Mouse (Mus musculus) CH12.LX (cell line): ENCODE data around the gene Birc3. TPM values are rescaled to one million over a fixed set of nuclear protein-coding genes. Genes with fewer than 3 reads are reported as not detected.
A peak's percentile ranks its signal among the peaks of the same experiment; 100 is the strongest.
"Not testable (repeated sequence)": the region's sequence is repeated elsewhere in the genome, so short reads cannot be mapped to it uniquely, and the experiment has no call there.

Experiments
- DNase-seq: peaks from one replicate; pipeline ENCODE4 v3.0.0-alpha.2; 2013; ENCODE audit errors: extremely low read depth
- H3K27ac ChIP-seq: 2 replicates; pipeline ENCODE4 v1.5.1; 2012; ENCODE audit warnings: low read depth, mild to moderate bottlenecking, control low read depth, moderate library complexity; ENCODE audit not compliant: insufficient read depth
- H3K27me3 ChIP-seq: replicated peaks from 2 replicates; pipeline ENCODE3; 2012; ENCODE audit warnings: inconsistent platforms
- H3K36me3 ChIP-seq, 2 experiments: replicated peaks in 1 of 2; 2 replicates each; pipeline versions ENCODE3 to v1.6.1; 2012; ENCODE audit warnings: inconsistent platforms in 1 of 2, low read length in 1 of 2, mild to moderate bottlenecking in 1 of 2, mixed read lengths in 1 of 2, moderate library complexity in 1 of 2; ENCODE audit not compliant: control insufficient read depth in 1 of 2, insufficient read depth in 1 of 2
- H3K4me1 ChIP-seq, 2 experiments: 2 replicates each; pipeline ENCODE4 v1.6.1; 2012; ENCODE audit warnings: inconsistent platforms in 1 of 2, moderate library complexity in 1 of 2; ENCODE audit not compliant: insufficient read depth in 2 of 2, control insufficient read depth in 1 of 2
- H3K4me2 ChIP-seq: 2 replicates; pipeline ENCODE4 v1.6.1; 2012; ENCODE audit warnings: low read depth, mild to moderate bottlenecking, control low read depth; ENCODE audit not compliant: poor library complexity, insufficient read depth, severe bottlenecking
- H3K4me3 ChIP-seq, 3 experiments: fragments of 150-350 bp in 1 of 3; sonication (generic) in 1 of 3; replicated peaks in 1 of 3; 2 replicates each; pipeline versions ENCODE3 to v1.5.1; 2011 to 2012; ENCODE audit warnings: low read depth in 2 of 3, low read length in 2 of 3, mild to moderate bottlenecking in 2 of 3, moderate library complexity in 2 of 3, control low read depth in 1 of 3, improper control_type of control experiment in 1 of 3, inconsistent platforms in 1 of 3, mixed read lengths in 1 of 3; ENCODE audit not compliant: poor library complexity in 1 of 3
- H3K79me2 ChIP-seq: replicated peaks from 2 replicates; pipeline ENCODE4 v1.6.1; 2012; ENCODE audit warnings: mild to moderate bottlenecking, moderate library complexity; ENCODE audit not compliant: control insufficient read depth, poor library complexity, insufficient read depth, severe bottlenecking; ENCODE audit errors: extremely low read depth
- H3K9ac ChIP-seq: 2 replicates; pipeline ENCODE4 v1.6.1; 2012; ENCODE audit warnings: low read depth, mild to moderate bottlenecking, control low read depth, moderate library complexity; ENCODE audit not compliant: insufficient read depth
- H3K9me3 ChIP-seq: replicated peaks from 2 replicates; pipeline ENCODE3; 2012; ENCODE audit warnings: low read length, inconsistent platforms, mixed read lengths
- BHLHE40 ChIP-seq: IDR thresholded peaks from 2 replicates; pipeline ENCODE4 v1.6.1; 2011; ENCODE audit warnings: mild to moderate bottlenecking, low read depth, low read length, improper control_type of control experiment
- CHD1 ChIP-seq: IDR thresholded peaks from 2 replicates; pipeline ENCODE4 v1.6.1; 2012; ENCODE audit warnings: low read depth, low read length, improper control_type of control experiment, inconsistent platforms
- CHD2 ChIP-seq: IDR thresholded peaks from 2 replicates; pipeline ENCODE4 v1.6.1; 2011; ENCODE audit warnings: low read length, improper control_type of control experiment
- CTCF ChIP-seq, 2 experiments: IDR thresholded peaks in 1 of 2; conservative IDR thresholded peaks in 1 of 2; 2 replicates each; pipeline ENCODE4 v1.5.1; 2011 to 2012; ENCODE audit warnings: low read depth in 2 of 2, low read length in 2 of 2, improper control_type of control experiment in 1 of 2, inconsistent platforms in 1 of 2, mild to moderate bottlenecking in 1 of 2, moderate library complexity in 1 of 2
- E2F4 ChIP-seq: IDR thresholded peaks from 2 replicates; pipeline ENCODE4 v1.6.1; 2011; ENCODE audit warnings: low read depth, low read length, improper control_type of control experiment; ENCODE audit not compliant: insufficient replicate concordance
- ELF1 ChIP-seq: IDR thresholded peaks from 2 replicates; pipeline ENCODE4 v1.6.1; 2014; ENCODE audit warnings: low read depth, mild to moderate bottlenecking, inconsistent platforms, low read length, improper control_type of control experiment
- EP300 ChIP-seq: IDR thresholded peaks from 2 replicates; pipeline ENCODE4 v1.6.1; 2011; ENCODE audit warnings: low read length, improper control_type of control experiment
- ETS1 ChIP-seq: conservative IDR thresholded peaks from 2 replicates; pipeline ENCODE4 v1.6.1; 2012; ENCODE audit warnings: low read depth, mild to moderate bottlenecking, inconsistent platforms, low read length, improper control_type of control experiment, moderate library complexity
- GABPA ChIP-seq: IDR thresholded peaks from 2 replicates; pipeline ENCODE4 v1.6.1; 2012; ENCODE audit warnings: low read depth, low read length, improper control_type of control experiment, inconsistent platforms; ENCODE audit not compliant: insufficient replicate concordance
- HCFC1 ChIP-seq: IDR thresholded peaks from 2 replicates; pipeline ENCODE4 v1.6.1; 2012; ENCODE audit warnings: low read depth, mild to moderate bottlenecking, inconsistent platforms, low read length, improper control_type of control experiment
- IRF4 ChIP-seq: IDR thresholded peaks from 2 replicates; pipeline ENCODE4 v1.6.1; 2014; ENCODE audit warnings: low read depth, mild to moderate bottlenecking, inconsistent platforms, low read length, improper control_type of control experiment
- JUN ChIP-seq: IDR thresholded peaks from 2 replicates; pipeline ENCODE4 v1.6.1; 2011; ENCODE audit warnings: low read depth, mild to moderate bottlenecking, low read length, improper control_type of control experiment, moderate library complexity; ENCODE audit not compliant: insufficient read depth
- JUND ChIP-seq: conservative IDR thresholded peaks from 2 replicates; pipeline ENCODE4 v1.6.1; 2011; ENCODE audit warnings: low read depth, low read length, improper control_type of control experiment
- KAT2A ChIP-seq: IDR thresholded peaks from 2 replicates; pipeline ENCODE4 v1.6.1; 2012; ENCODE audit warnings: low read length, improper control_type of control experiment, inconsistent platforms; ENCODE audit not compliant: insufficient replicate concordance
- MAFK ChIP-seq: IDR thresholded peaks from 2 replicates; pipeline ENCODE4 v1.6.1; 2011; ENCODE audit warnings: low read length, improper control_type of control experiment; ENCODE audit not compliant: insufficient replicate concordance
- MAX ChIP-seq: IDR thresholded peaks from 2 replicates; pipeline ENCODE4 v1.6.1; 2011; ENCODE audit warnings: low read length, improper control_type of control experiment
- MAZ ChIP-seq: IDR thresholded peaks from 2 replicates; pipeline ENCODE4 v1.6.1; 2012; ENCODE audit warnings: low read depth, mild to moderate bottlenecking, inconsistent platforms, low read length, improper control_type of control experiment, moderate library complexity
- MEF2A ChIP-seq: IDR thresholded peaks from 2 replicates; pipeline ENCODE4 v1.6.1; 2014; ENCODE audit warnings: low read depth, mild to moderate bottlenecking, inconsistent platforms, low read length, improper control_type of control experiment, borderline replicate concordance
- MXI1 ChIP-seq: IDR thresholded peaks from 2 replicates; pipeline ENCODE4 v1.6.1; 2011; ENCODE audit warnings: mild to moderate bottlenecking, low read depth, low read length, improper control_type of control experiment
- MYC ChIP-seq: IDR thresholded peaks from 2 replicates; pipeline ENCODE4 v1.6.1; 2011; ENCODE audit warnings: low read depth, mild to moderate bottlenecking, improper control_type of control experiment, low read length
- NELFE ChIP-seq: IDR thresholded peaks from 2 replicates; pipeline ENCODE4 v1.6.1; 2011; ENCODE audit warnings: low read depth, low read length, improper control_type of control experiment
- NRF1 ChIP-seq: IDR thresholded peaks from 2 replicates; pipeline ENCODE4 v1.6.1; 2014; ENCODE audit warnings: low read depth, mild to moderate bottlenecking, inconsistent platforms, low read length, improper control_type of control experiment, moderate library complexity
- PAX5 ChIP-seq: IDR thresholded peaks from 2 replicates; pipeline ENCODE4 v1.6.1; 2012; ENCODE audit warnings: low read length, inconsistent platforms, mixed read lengths
- POLR2A ChIP-seq: IDR thresholded peaks from 2 replicates; pipeline ENCODE4 v1.6.1; 2011; ENCODE audit warnings: low read depth, mild to moderate bottlenecking, improper control_type of control experiment, low read length
- POLR2AphosphoS2 ChIP-seq: IDR thresholded peaks from 2 replicates; pipeline ENCODE4 v1.6.1; 2011; ENCODE audit warnings: low read depth, low read length, improper control_type of control experiment
- RAD21 ChIP-seq: IDR thresholded peaks from 2 replicates; pipeline ENCODE4 v1.6.1; 2011; ENCODE audit warnings: low read depth, mild to moderate bottlenecking, low read length, improper control_type of control experiment, moderate library complexity
- RCOR1 ChIP-seq: conservative IDR thresholded peaks from 2 replicates; pipeline ENCODE4 v1.6.1; 2012; ENCODE audit warnings: low read depth, mild to moderate bottlenecking, inconsistent platforms, low read length, improper control_type of control experiment
- SIN3A ChIP-seq: IDR thresholded peaks from 2 replicates; pipeline ENCODE4 v1.6.1; 2012; ENCODE audit warnings: low read length, improper control_type of control experiment, inconsistent platforms
- SMC3 ChIP-seq: IDR thresholded peaks from 2 replicates; pipeline ENCODE4 v1.6.1; 2011; ENCODE audit warnings: low read depth, low read length, improper control_type of control experiment
- TBP ChIP-seq: conservative IDR thresholded peaks from 2 replicates; pipeline ENCODE4 v1.6.1; 2011; ENCODE audit warnings: low read depth, low read length, improper control_type of control experiment
- TCF12 ChIP-seq: IDR thresholded peaks from 2 replicates; pipeline ENCODE4 v1.6.1; 2014; ENCODE audit warnings: low read depth, mild to moderate bottlenecking, inconsistent platforms, low read length, improper control_type of control experiment
- UBTF ChIP-seq: IDR thresholded peaks from 2 replicates; pipeline ENCODE4 v1.6.1; 2012; ENCODE audit warnings: low read depth, mild to moderate bottlenecking, inconsistent platforms, low read length, improper control_type of control experiment, moderate library complexity
- USF1 ChIP-seq: IDR thresholded peaks from 2 replicates; pipeline ENCODE4 v1.6.1; 2014; ENCODE audit warnings: low read depth, mild to moderate bottlenecking, inconsistent platforms, low read length, improper control_type of control experiment
- USF2 ChIP-seq: conservative IDR thresholded peaks from 2 replicates; pipeline ENCODE4 v1.6.1; 2011; ENCODE audit warnings: low read depth, low read length, improper control_type of control experiment
- ZC3H11A ChIP-seq: IDR thresholded peaks from 2 replicates; pipeline ENCODE4 v1.6.1; 2012; ENCODE audit warnings: low read depth, mild to moderate bottlenecking, inconsistent platforms, low read length, improper control_type of control experiment
- ZKSCAN1 ChIP-seq: IDR thresholded peaks from 2 replicates; pipeline ENCODE4 v1.6.1; 2012; ENCODE audit warnings: low read depth, inconsistent platforms, low read length, improper control_type of control experiment, borderline replicate concordance
- ZMIZ1 ChIP-seq: IDR thresholded peaks from 2 replicates; pipeline ENCODE4 v1.6.1; 2012; ENCODE audit warnings: low read depth, mild to moderate bottlenecking, inconsistent platforms, low read length, improper control_type of control experiment
- ZNF384 ChIP-seq: IDR thresholded peaks from 2 replicates; pipeline ENCODE4 v1.6.1; 2012; ENCODE audit warnings: low read depth, low read length, improper control_type of control experiment, inconsistent platforms
- dilution Hi-C: fragments of 300-500 bp; cut with MboI; formaldehyde crosslinking; loops from 2 replicates; pipeline ENCODE4 v1.14.3; 2020; ENCODE audit warnings: low sequenced_read_pairs; ENCODE audit not compliant: extremely low pct_unique_long_range_greater_than_20kb, extremely low pct_ligation_motif_present
- in situ Hi-C: fragments of 300-500 bp; cut with MboI; formaldehyde crosslinking; loops from 3 replicates; pipeline ENCODE4 v1.14.3; 2019; ENCODE audit warnings: low sequenced_read_pairs, low pct_ligation_motif_present, low pct_unique_long_range_greater_than_20kb, mixed read lengths
- polyA plus RNA-seq: library from polyadenylated mRNA; unstranded; fragments of >175 nt; gene quantifications from 2 replicates; pipeline ENCODE4 v1.2.1, GENCODE M21; 2012; ENCODE audit warnings: low read depth; ENCODE audit not compliant: insufficient read length
- total RNA-seq, 2 experiments: library from RNA; depleted of rRNA; stranded (reverse); fragments of 300-350 nt in 1 of 2; fragments of >200 nt in 1 of 2; gene quantifications; 2 replicates each; pipeline ENCODE4 v1.2.3; 2012 to 2014

The Birc3 gene
- total and polyA plus RNA-seq, 3 experiments, result 67.9 to 80.0 (median 73.2) TPM

DNA sequence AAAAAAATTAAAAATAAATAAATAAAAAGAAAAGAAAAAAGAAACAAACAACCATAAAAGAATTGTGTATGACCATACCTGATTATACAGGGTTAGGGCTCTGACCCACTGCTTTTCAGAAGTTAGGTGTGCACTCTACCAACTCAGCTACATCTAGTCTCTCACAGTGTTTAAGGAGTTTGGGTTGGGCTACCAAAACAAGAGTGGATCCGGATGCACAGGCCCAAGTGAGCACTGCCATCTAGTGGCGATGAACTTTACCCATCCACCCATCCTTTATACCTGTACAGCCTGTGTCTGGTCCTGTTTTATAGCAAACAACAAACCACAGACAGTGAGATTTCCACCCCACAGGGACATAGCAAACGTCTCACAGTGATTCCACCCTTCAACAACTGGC, 24.5 kb upstream of the Birc3 start:
- in situ Hi-C loops, result loop anchor here (5.0 to 10.0 kb wide), 3 partner anchors 73 to 293 kb away; no protein-coding TSS in a partner anchor
- H3K4me2 ChIP-seq, result no peak overlapping the region
- dilution Hi-C loops, result no loop called here
- TF ChIP-seq CTCF (conservative IDR thresholded peaks at IDR 0.05 in 1 of 2, IDR thresholded peaks at IDR 0.05 in 1 of 2; ENCODE audit: low read depth in 2 of 2, low read length in 2 of 2) (peak; percentile 70 to 97), PAX5 (no peak), ZC3H11A (peak; percentile 91), TCF12 (peak; percentile 41; the same call in 1 of the 2 replicates), JUN (no peak), JUND (0 out of 2 replicates have a peak, but pooled peaks have one; percentile 12), NELFE (no peak), MXI1 (no peak), SMC3 (peak; percentile 99), MAX (no peak), ZKSCAN1 (no peak), POLR2A (no peak), GABPA (no peak), MYC (peak; percentile 48; the same call in 1 of the 2 replicates), MEF2A (0 out of 2 replicates have a peak, but pooled peaks have one; percentile 27), MAZ (peak; percentile 70; the same call in 1 of the 2 replicates), ELF1 (no peak), USF2 (no peak), E2F4 (no peak), CHD1 (peak; percentile 61; the same call in 1 of the 2 replicates), ETS1 (no peak), HCFC1 (no peak), NRF1 (0 out of 2 replicates have a peak, but pooled peaks have one; percentile 21), EP300 (no peak), POLR2AphosphoS2 (no peak), SIN3A (peak; percentile 61; the same call in 1 of the 2 replicates), RAD21 (no peak; the same call in none of the 2 replicates), KAT2A (no peak), MAFK (no peak), TBP (no peak), CHD2 (no peak), BHLHE40 (0 out of 2 replicates have a peak, but pooled peaks have one; percentile 29), ZNF384 (no peak), ZMIZ1 (no peak), USF1 (no peak), UBTF (no peak), IRF4 (peak; percentile 45; the same call in 1 of the 2 replicates), RCOR1 (no peak)
- H3K4me1 ChIP-seq, result peaks cover 3 to 13% of the 10 kb centered on the region in 2 experiments; a peak in 3 of 4 replicates
- peak; percentile 87 for DNase-seq
- H3K27me3 ChIP-seq, result no peaks in the 10 kb centered on the region
- peaks cover 11% of the 10 kb centered on the region for H3K9me3 ChIP-seq
- H3K4me3 ChIP-seq, result no peak overlapping the region
- H3K36me3 ChIP-seq, result no peaks in the 10 kb centered on the region
- no peak overlapping the region for H3K27ac ChIP-seq
- no peak overlapping the region for H3K9ac ChIP-seq
- no peaks in the 10 kb centered on the region for H3K79me2 ChIP-seq

DNA sequence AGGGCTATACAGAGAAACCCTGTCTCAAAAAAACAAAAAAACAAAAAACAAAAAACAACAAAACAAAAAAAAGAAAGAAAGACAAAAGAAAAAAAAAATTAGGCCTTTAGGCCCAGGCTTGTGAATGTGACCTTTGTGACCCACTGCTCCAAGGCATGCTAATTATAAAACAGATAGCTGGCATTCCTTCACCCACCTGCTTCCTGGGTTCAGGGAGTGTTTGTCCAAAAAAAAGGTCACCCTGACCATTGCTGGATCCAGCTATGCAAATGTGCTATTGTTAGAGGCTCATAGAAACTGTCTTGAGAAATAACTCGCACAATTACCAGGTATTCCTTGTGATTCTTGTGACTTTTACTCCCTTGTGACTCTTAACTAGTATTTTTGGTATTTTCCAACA, 18.8 kb upstream of the Birc3 start:
- dilution Hi-C loops, H3K27ac ChIP-seq, H3K4me1 ChIP-seq, H3K4me2 ChIP-seq, H3K36me3 ChIP-seq, H3K4me3 ChIP-seq, H3K27me3 ChIP-seq, DNase-seq, H3K9ac ChIP-seq, H3K79me2 ChIP-seq: not testable (repeated sequence)
- H3K9me3 ChIP-seq, result peaks cover 16% of the 10 kb centered on the region
- in situ Hi-C loops, result loop anchor here (10.0 kb wide), 2 partner anchors 67 to 287 kb away; no protein-coding TSS in a partner anchor
